Mouse (Mus musculus): ENCODE data around the gene Slc41a3. TPM values are rescaled to one million over a fixed set of nuclear protein-coding genes. Genes with fewer than 3 reads are reported as not detected.

The Slc41a3 gene
- total RNA-seq, 2 experiments from 2014 or later, result 14.5 to 38.5 TPM

DNA sequence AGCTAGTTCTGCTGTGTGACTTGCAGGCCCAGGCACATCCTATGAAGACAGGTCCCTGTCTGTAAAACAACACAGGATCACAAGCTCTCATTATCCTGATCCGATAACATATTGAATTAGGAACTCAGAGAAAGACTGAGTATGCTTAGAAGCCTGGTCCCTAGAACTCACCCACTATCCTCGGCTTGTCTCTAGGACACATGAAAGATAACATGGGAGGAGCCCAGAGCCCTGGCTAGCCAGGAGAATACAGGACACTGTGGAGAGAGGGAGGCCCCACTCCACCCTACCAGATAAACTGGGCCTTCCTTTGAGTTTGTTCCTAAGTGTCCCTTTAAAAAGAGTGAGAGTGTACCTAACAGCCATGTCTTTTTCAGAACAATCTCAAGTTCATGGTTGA is 55.4 kb downstream of the Slc41a3 start:
- ATAC-seq (replicated peaks; ENCODE audit: low FRiP score, low TSS enrichment, poor library complexity, severe bottlenecking), result 0 out of 2 replicates have a peak, but pooled peaks have one; percentile 42

DNA sequence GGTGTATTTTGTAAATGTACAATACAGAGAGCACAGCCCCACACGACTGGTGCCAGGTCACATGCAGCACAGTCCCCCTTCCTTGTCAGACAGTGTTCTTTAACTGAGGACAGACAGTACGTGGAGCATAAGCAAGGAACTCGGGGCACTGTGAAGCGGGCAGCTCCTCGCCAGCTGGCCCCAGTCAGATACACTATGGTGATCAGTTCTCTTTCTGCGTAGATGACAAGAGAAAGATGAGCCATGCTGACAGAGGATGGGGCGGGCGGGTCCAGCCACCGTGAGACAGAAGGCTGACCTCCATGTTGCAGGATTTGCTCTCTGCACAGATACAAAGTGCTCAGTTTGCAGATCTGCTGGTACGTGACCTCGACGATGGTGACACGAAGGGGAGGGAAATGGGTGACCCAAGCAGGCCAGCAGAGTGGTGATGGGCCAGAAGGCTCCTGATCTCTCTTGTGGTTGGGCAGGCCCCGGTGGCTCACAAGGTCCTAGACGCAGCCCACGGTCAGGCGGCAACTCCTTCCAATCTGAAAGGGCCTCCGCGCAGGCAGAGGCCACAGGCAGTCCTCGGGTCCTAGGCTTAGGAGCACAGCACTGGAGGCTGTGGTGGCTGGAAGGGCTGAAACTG is 56.0 kb downstream of the Slc41a3 start:
- ATAC-seq (replicated peaks; ENCODE audit: low FRiP score, low TSS enrichment, poor library complexity, severe bottlenecking), result 0 out of 2 replicates have a peak, but pooled peaks have one; percentile 9

DNA sequence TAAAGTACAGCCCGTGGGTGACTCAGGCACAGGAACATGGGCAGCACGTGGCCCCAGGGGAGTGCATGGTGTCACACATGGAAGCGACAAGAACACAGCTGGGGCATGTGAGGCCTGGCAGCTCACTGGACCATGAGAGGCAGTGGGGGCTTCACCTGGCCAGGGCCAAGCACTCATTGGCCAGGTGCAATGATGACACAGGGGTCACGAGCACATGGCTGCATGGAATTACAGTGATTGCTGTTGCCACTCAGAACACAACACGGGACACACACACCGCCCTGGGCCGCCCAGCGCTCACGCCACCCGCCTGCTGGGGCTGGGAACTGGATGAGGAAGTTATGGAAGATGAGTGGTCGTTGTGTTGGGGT is 56.5 kb downstream of the Slc41a3 start:
- no peak for ATAC-seq (replicated peaks; ENCODE audit: low FRiP score, low TSS enrichment, poor library complexity, severe bottlenecking)

DNA sequence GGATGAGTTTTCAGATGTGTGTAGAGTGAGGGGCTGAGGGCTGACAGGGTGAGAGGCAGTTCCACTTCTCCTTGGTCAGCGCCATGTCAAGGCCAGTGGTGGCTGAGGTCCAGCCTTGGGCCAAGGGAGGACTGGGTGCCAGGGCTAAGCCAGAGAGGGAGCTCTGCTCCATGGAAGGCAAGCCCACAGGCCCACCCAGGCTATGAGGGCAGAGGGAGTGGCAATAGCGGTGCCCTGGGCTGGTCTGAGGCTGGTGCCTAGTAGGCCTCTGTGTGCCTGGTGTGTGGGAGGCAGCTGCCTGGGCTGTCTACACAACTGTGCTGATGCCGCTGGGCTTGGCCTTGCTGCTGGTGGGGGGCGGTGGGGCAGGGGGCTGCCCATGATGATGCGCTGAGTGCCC is 57.6 kb downstream of the Slc41a3 start:
- no peak for ATAC-seq (replicated peaks; ENCODE audit: low FRiP score, low TSS enrichment, poor library complexity, severe bottlenecking)

DNA sequence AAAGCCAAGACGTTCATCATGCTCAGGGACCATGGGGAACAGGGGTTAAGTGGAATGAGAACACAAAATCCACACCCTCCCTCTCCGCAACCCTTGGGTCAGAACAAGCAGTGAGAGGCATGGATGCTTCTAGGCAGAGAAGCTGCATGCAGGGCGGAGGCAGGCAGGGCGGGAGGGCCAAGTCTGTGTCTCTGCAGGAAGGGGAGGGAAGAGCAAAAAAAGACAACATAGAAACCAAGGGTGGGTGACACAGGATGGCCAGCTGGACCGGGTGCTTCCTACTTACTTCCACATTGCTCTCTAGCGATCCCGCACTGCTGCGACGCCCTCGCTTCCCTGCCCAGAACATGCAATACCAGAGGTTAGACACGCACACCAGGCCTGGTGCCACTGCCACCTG is 59.2 kb downstream of the Slc41a3 start:
- ATAC-seq (replicated peaks; ENCODE audit: low FRiP score, low TSS enrichment, poor library complexity, severe bottlenecking), result no peak

DNA sequence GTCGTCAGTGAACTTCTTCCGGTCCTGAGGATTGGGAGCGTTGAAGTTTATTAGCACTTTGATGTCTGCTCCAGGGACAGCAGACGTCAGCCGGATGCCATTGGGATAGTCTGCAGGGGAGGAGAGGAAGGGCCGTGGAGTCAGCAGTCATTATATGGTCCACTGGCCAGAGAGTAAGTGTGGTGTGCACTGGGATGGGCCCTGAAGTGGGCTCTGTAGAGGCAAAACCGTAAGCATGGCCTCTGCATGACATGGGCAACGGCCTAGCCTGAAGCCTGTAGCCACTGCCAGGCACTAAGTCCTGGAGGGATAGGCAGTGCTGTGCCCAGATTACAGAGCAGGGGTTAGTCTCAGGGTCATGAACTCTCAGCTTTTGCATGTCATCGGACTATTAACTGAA is 64.2 kb downstream of the Slc41a3 start:
- ATAC-seq (replicated peaks; ENCODE audit: low FRiP score, low TSS enrichment, poor library complexity, severe bottlenecking), result no peak

DNA sequence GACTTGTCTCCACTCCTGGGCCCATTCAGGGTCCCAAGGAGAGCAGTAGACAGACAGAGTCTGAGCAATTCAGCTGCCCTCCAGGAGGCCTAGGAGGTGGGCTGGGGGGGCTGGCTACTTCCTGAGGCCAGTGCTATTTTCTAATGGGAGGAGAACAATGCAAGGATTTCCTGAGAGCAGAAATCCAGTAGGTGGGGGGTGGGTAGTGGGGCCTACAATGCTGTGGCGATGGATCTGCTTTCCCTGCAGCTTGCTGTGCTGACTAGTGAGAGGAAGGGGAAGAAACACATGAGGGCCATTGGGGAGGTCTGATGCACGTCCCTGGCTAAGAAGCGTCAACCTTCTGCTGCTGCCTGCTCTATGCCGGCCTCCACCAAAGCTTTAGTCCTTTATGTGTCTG is 74.2 kb downstream of the Slc41a3 start:
- ATAC-seq (replicated peaks; ENCODE audit: low FRiP score, low TSS enrichment, poor library complexity, severe bottlenecking), result no peak

DNA sequence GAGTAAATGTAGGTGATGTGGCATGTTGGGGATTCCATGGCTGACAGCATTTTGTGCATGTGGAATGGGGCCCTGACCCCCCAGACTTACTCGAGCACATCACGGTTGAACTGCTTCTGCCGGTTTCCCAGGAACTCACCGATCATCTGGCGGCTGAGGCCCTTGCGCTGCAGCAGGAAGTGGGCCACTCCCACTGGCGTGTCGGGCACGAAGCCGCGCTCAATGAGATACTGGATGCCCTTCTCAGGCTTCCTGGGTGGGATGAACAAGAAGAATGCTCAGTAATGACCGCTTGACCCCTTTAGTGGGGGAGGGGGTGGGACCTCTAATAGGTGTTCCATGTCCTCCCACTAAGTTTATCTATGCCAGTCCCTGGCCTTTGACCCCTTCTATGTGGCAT is 75.9 kb downstream of the Slc41a3 start:
- no peak for ATAC-seq (replicated peaks; ENCODE audit: low FRiP score, low TSS enrichment, poor library complexity, severe bottlenecking)

DNA sequence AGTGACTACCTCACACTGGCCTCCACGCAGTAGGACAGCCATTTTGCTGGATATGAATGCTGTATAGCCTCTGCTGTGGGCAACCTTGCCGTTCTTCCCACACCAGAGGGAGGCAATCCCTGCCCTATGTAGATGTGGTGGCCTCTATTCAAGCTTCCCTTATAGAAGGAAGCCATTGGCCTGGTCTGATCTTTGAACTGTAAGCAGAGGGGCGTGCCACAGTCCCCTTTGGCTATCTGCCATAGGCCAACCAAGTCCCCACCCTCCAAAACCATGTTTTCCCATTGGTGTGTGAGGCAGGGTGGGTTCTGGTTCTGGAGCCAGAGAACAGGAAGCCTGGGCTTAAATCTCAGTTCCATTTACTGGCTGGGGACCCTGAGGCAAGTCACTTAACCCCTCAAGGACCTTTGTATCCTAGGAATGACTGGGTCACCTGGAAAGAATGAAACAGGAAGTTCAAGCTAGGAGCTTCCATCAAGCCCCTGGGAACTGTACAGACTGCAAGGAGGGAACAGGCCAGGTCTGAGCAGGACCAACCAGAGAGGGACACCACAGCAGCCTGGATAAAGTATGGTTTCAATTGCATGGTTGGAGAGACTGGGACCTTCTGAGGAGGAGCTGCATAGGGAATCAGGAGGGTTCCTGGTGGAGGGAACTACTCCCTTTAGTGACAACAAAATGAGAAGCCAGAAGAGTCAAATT is 79.5 kb downstream of the Slc41a3 start:
- ATAC-seq (replicated peaks; ENCODE audit: low FRiP score, low TSS enrichment, poor library complexity, severe bottlenecking), result peak; percentile 38; the same call in 1 of the 2 replicates

DNA sequence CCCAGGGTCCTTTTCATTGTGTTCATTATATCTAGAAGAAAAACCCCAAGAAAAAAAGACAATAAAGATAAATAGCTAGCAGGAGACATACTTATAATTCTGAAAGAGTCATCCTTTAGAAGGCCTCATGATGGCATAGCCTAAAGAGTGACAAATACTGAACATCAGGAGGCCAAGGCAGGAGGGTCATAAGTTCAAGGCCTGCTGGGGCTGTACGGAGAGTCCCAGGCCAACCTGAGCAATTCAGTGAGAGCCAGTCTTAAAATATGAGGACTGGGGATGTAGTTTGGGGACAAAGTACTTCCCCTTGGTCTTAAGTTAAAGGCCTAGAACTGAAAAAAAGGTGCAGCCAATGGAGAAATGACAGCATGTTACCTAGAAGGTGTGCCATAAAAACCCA is 82.3 kb downstream of the Slc41a3 start:
- no peak for ATAC-seq (replicated peaks; ENCODE audit: low FRiP score, low TSS enrichment, poor library complexity, severe bottlenecking)

DNA sequence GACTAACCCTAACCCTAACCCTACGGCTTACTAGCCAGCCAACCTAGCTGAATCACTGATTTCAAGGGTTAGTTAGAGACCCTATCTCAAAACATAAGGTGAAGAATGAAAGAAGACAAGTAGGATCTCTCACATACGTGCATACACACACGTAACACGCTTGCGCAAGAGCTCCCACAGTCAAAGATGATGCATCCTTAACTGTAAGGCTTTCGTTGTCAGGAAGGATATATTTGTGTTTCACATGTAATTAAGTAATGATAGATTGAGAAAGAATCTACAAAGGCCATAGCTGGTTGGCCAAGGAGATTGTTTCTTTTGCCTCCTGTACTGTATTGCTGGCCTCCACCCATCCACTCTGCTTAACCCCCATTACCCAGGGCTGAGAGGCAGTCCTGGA is 83.5 kb downstream of the Slc41a3 start:
- no peak for ATAC-seq (replicated peaks; ENCODE audit: low FRiP score, low TSS enrichment, poor library complexity, severe bottlenecking)

DNA sequence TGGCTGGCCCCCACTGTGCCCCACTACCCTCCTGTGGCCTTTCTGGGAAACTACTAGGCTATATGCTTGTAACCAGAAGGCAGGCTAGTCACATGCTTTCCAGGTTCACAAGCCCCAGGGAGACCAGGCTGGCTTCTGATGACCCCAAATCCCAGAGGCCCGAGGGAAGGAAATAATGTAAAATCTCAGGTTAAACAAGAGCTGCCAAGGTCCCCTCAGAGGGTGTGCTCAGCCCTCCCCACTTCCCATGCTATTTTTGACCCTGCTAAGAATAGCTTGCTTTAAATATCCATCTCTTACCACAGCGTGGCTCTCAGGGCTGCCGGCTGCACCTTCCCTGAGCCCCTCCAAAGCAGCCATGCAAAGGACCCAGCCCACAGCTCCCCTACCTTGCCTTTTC is 84.2 kb downstream of the Slc41a3 start:
- no peak for ATAC-seq (replicated peaks; ENCODE audit: low FRiP score, low TSS enrichment, poor library complexity, severe bottlenecking)

DNA sequence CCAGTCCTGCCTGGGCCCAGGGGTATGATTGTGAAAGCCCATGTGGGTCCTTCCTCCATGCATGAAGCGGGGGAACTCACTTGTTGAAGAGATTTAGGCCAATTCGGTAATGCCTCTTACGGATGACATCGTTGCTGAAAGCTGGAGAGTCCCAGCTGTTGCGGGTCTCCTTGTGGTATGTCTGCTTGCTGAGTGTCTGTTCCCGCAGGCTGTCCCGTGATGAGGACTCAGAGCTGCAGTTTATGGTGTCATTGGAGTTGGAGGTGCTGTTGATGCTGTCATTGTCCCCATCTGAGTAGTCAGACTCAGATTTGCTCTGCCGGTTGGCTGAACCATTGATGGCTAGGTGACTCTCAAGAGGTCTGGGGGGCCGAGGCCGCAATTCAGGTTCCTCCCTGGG is 85.0 kb downstream of the Slc41a3 start:
- no peak for ATAC-seq (replicated peaks; ENCODE audit: low FRiP score, low TSS enrichment, poor library complexity, severe bottlenecking)

DNA sequence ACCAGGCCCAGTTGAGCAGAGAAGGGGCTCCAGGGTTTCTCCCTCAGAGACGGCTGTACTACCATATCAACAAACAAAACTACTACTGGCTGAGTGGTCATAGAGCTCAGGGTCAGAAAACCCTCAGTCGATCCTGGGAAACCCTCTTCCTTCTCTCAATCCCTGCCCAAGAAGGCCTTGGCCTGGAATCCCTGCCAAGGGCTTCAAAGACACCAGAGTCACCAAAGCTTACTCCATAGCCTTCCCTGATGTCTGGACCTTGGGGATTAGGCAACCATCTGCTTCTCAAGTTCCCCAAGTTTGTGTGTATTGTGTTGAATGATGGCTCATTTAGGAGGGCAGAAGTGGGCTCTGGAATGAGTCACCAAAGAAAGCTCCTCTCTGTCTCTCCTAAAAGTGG is 87.4 kb downstream of the Slc41a3 start:
- ATAC-seq (replicated peaks; ENCODE audit: low FRiP score, low TSS enrichment, poor library complexity, severe bottlenecking), result no peak

DNA sequence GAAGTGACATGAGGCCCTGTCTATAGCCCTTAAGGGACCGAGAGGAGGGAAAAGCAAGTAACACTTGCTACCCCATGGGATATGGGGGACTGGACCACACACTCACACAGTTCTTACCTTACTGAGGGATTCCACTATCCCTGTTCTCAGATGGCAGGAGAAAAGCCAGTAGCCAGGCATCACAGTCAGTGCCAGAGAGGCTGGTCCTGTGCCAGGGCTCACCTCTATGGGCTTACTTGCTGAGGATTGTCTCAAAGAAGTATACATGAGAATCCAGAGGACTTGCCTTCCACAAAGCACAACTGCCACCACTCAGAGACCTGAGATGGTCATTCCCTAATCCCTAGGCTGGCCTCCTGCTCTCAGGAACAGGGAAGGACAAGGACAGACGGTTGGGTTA is 87.9 kb downstream of the Slc41a3 start:
- no peak for ATAC-seq (replicated peaks; ENCODE audit: low FRiP score, low TSS enrichment, poor library complexity, severe bottlenecking)

DNA sequence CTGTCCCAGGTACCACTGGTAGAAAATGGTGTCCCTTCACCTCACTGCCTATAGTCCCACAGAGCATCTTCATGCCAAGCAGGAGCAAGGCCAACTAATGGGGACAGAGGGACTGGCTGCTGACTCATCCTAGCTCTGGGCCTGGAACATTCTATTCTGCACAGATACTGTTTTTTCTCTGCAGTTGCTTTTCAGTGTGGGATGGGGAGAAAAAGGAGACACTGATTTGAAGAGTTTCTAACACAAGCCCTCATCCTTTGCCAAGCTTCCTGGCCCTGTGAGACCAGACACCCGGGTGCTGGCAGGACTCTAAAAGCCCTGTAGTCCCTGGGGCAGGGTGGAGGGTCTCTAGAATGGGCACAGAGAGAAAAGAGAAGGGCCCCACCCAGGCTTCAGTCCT is 91.2 kb downstream of the Slc41a3 start:
- no peak for ATAC-seq (replicated peaks; ENCODE audit: low FRiP score, low TSS enrichment, poor library complexity, severe bottlenecking)

Other genes with a start within 250 kb of the Slc41a3 start
- gene Zxdc, start 235.2 kb upstream of the Slc41a3 start, total RNA-seq (2014; fragmentation: Nextera tagmentation), result 10.2 and 11.9 TPM in 2 replicates
- gene Zxdc, start 235.2 kb upstream of the Slc41a3 start, total RNA-seq (2017), result 8.0 and 8.9 TPM in 2 replicates
- not detected in 2 replicates for gene Cfap100, start 175.9 kb upstream of the Slc41a3 start, total RNA-seq (2014; fragmentation: Nextera tagmentation)
- gene Cfap100, start 175.9 kb upstream of the Slc41a3 start, total RNA-seq (2017), result not detected in 2 replicates
- gene Klf15, start 142.1 kb upstream of the Slc41a3 start, total RNA-seq (2014; fragmentation: Nextera tagmentation), result not detected in 2 replicates
- not detected in 2 replicates for gene Klf15, start 142.1 kb upstream of the Slc41a3 start, total RNA-seq (2017)
- 3.2 and 4.1 TPM in 2 replicates for gene Aldh1l1, start 118.3 kb upstream of the Slc41a3 start, total RNA-seq (2014; fragmentation: Nextera tagmentation)
- gene Aldh1l1, start 118.3 kb upstream of the Slc41a3 start, total RNA-seq (2017), result 4.3 and 5.3 TPM in 2 replicates

Data from megakaryocyte-erythroid progenitor cell, adult 5-6 weeks (primary cell).